12 mouse cellular contexts compared by ENCODE assay signal in genomic region chr3:59113973-59114517, GRCm38 (mm10). TPM values are rescaled to one million over a fixed set of nuclear protein-coding genes. Genes with fewer than 3 reads are reported as not detected.
DNase-seq lines count a peak whose midpoint lies in the region; TF ChIP-seq lines count a peak whose summit lies in the region.
"Had no signal": no experiment of that assay in that cellular context is flagged by ENCODE, and none has a peak within 500 bp of the region (broad histone marks: within the 10 kb centered on the region; RNA-seq: fewer than 3 reads in every experiment).

No protein-coding gene starts in this region.

- no peak overlapping the region for H3K4me3 ChIP-seq in liver, adult 2 months (ENCODE audit: insufficient read depth, low read depth, low read length)
- H3K4me3 ChIP-seq: erythroblast, embryonic 14.5 days; layer of hippocampus, adult 2 months had no signal

- no peak for TF ChIP-seq CTCF in liver, adult 2 months (IDR thresholded peaks at IDR 0.05; ENCODE audit: low read depth, low read length)

- TF ChIP-seq POLR2A in liver, adult 2 months (IDR thresholded peaks at IDR 0.05; ENCODE audit: extremely low read depth, insufficient read depth, low read length): no peak

- intact Hi-C loops in left cerebral cortex, postnatal 36 days (cut with DNase I): no loop called here

- no peaks in the 10 kb centered on the region for H3K27me3 ChIP-seq in liver, adult 2 months (ENCODE audit: control insufficient read depth, insufficient read depth, low read length)
- H3K27me3 ChIP-seq in splenic B cell, adult 2 months (ENCODE audit: control insufficient read depth, insufficient read depth, low read length, poor library complexity, severe bottlenecking): no peaks in the 10 kb centered on the region

- H3K79me2 ChIP-seq in liver, adult 2 months (ENCODE audit: control insufficient read depth, insufficient read depth, low read length): no peaks in the 10 kb centered on the region

- H3K36me3 ChIP-seq in liver, adult 2 months (ENCODE audit: control insufficient read depth, insufficient read depth, low read length): no peaks in the 10 kb centered on the region
- H3K36me3 ChIP-seq in splenic B cell, adult 2 months (ENCODE audit: control insufficient read depth, insufficient read depth, low read length, poor library complexity, severe bottlenecking): no peaks in the 10 kb centered on the region

- peaks cover 2% of the 10 kb centered on the region; the same call in 1 of the 2 replicates for H3K4me1 ChIP-seq in liver, adult 2 months (ENCODE audit: control insufficient read depth, insufficient read depth, low read length)

- H3K27ac ChIP-seq in liver, adult 2 months (replicated peaks; ENCODE audit: insufficient read depth, low read depth, low read length): peak overlapping the region; percentile 10; the same call in 1 of the 2 replicates
- H3K27ac ChIP-seq: layer of hippocampus, adult 2 months had no signal

- no peak overlapping the region for H3K9ac ChIP-seq in liver, adult 2 months (ENCODE audit: low read depth, low read length)

- peak; percentile 48 to 84 for DNase-seq in adrenal gland, adult (ENCODE audit: inconsistent age in 2 of 2, low spot score in 1 of 2)
- no peak for DNase-seq in adrenal gland, adult 8-10 months
- DNase-seq in urinary bladder, postnatal 14 days (ENCODE audit: low spot score): peak; percentile 35
- no peak for DNase-seq in urinary bladder, postnatal 25 days (ENCODE audit: low spot score)
- no peak for DNase-seq in liver, adult 2 months (ENCODE audit: extremely low read depth, low read depth, low spot score)
- DNase-seq in splenic B cell, adult 2 months (ENCODE audit: low read depth, low spot score): peak; percentile 53
- no peak for DNase-seq in left cerebral cortex, postnatal 36 days (ENCODE audit: low spot score in 2 of 2)
- no peak for DNase-seq in lung, postnatal 25 days (ENCODE audit: low spot score)
- DNase-seq: gastrocnemius, postnatal 10 days had no signal

- WGBS in liver, adult 2 months: 58% methylated on average over 8 of the region's 8 CpGs

RNA-seq across cellular contexts. Expression of gene Gpr171, which starts 12.4 kb away (rescaled TPM):
- under 1 TPM; 0.15 to 0.45 (median 0.29) TPM for total RNA-seq in adrenal gland, adult 8-10 months (2022)
- total RNA-seq in liver, adult 2 months (2014; rRNA removed): 0.28 and 0.40 TPM in 2 replicates
- 0.09 TPM in 1 of 2 replicates, not detected in the other for polyA plus RNA-seq in liver, adult 2 months (2012; rRNA removed)
- total RNA-seq in left cerebral cortex, postnatal 36 days (2021): not detected
- total RNA-seq: layer of hippocampus, adult 2 months had no signal
- polyA plus RNA-seq: cerebellum, adult 2 months; erythroblast, embryonic 14.5 days had no signal

RNA-seq across cellular contexts. Expression of gene P2ry14, which starts 39.4 kb away (rescaled TPM):
- total RNA-seq in adrenal gland, adult 8-10 months (2022): 10 to 100 TPM; 25.4 to 47.3 (median 37.8) TPM
- 2.1 and 2.3 TPM in 2 replicates for total RNA-seq in liver, adult 2 months (2014; rRNA removed)
- polyA plus RNA-seq in liver, adult 2 months (2012; rRNA removed): 0.77 and 1.2 TPM in 2 replicates
- 1 to 10 TPM; 2.2 to 2.9 TPM for total RNA-seq in left cerebral cortex, postnatal 36 days (2021)
- polyA plus RNA-seq: erythroblast, embryonic 14.5 days had no signal

Comparison
In these comparisons a context has a peak if more than half of its experiments do, and no peak if none do; other contexts are left out.
1. DNase-seq: peak in adrenal gland, adult (2 of 2), urinary bladder, postnatal 14 days (single experiment) and splenic B cell, adult 2 months (single experiment); none in adrenal gland, adult 8-10 months (single experiment), urinary bladder, postnatal 25 days (single experiment), liver, adult 2 months (single experiment), left cerebral cortex, postnatal 36 days (0 of 2) and lung, postnatal 25 days (single experiment).